Mouse (Mus musculus) adrenal gland, adult 18-20 months (tissue): ENCODE measurements around the gene P4ha2. TPM values are rescaled to one million over a fixed set of nuclear protein-coding genes. Genes with fewer than 3 reads are reported as not detected.

Experiments
- DNase-seq, 2 experiments: peaks; one replicate each; pipeline ENCODE4 v3.0.0; 2021 to 2022; ENCODE audit warnings: low spot score in 2 of 2
- long read RNA-seq, 2 experiments: library from polyadenylated mRNA; stranded (forward); transcript quantifications; one replicate each; pipeline ENCODE4 v2.0.0; 2021
- total RNA-seq, 2 experiments: library from RNA; stranded (reverse); gene quantifications; 1 replicate in 1 of 2; 2 replicates in 1 of 2; pipeline ENCODE4 v1.2.3; 2021

P4ha2 gene
- total RNA-seq: 10 to 100 TPM; 40.8 to 64.8 TPM
- long read RNA-seq, experiment 1, transcript P4ha2-202 (16 exons, 2,263 nt): major isoform, 56 of 102 reads
- long read RNA-seq, experiment 1, transcript P4ha2-201 (16 exons, 2,230 nt): minor isoform, 28 of 102 reads
- long read RNA-seq, experiment 1, partial matches to known transcripts: 9 of 102 reads
- long read RNA-seq, experiment 1, other reads (novel, unspliced or antisense): 9 of 102 reads
- long read RNA-seq, experiment 2, transcript P4ha2-202 (16 exons, 2,263 nt): major isoform, 58 of 122 reads
- long read RNA-seq, experiment 2, transcript P4ha2-201 (16 exons, 2,230 nt): minor isoform, 47 of 122 reads
- long read RNA-seq, experiment 2, partial matches to known transcripts: 11 of 122 reads
- long read RNA-seq, experiment 2, other reads (novel, unspliced or antisense): 6 of 122 reads

DNA sequence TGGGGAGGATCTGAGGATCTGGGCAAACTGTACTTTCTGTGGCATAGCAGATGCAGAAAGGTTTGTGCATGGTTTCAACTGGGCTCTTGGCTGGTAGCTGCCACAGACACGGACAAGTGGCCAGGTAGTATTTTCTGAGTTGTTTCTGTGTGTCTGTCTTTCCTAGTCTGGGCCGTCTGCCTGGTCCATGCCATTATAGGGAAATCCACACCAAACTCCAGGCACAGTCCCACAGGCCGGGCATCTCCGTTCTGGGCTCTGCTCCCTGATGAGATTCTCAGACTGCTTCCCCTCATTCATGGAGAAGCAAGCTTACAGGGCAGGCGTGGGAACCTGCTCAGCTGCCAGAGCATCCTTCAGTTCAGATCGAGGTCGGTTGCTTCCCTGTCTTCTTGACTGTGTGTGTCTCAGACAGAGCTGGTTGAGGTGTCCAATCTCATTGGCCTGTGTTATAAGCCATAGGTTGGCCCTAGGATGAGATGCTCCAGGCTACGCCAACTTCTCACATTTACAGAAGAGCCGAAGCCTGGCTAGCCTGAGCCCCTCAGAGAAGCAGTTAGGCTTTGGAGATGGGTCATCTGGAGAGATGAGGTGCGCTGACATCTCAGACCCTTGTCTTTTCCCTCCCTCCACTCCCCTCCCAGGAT, at the start of gene P4ha2:
TSS of gene P4ha2 (plus strand) at position 51 of the 647 bp plus-strand sequence.
- no peak for DNase-seq

GRCm38 (mm10) chr11:54050205-54050604, 49.7 kb upstream of the P4ha2 start:
- DNase-seq: no peak

DNA sequence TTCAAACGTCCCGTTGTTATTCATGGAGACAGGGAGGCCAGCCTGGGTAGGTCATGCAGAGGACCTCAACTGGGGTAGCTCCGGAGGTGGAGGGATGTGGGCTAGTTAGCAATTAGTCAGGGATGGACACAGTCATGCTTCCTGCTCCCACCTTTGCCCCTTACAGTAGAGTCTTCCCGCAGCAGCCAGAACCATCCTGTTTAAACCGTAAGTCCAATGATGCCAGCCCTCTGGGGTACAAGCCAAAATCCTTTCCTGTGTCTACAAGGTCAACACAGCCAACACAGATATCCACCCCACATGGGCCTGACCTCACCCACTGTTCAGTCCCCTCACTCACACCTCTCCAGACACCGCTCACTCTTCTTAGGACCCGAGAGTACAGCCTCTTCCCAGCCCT, 48.7 kb upstream of the P4ha2 start:
- DNase-seq: no peak

GRCm38 (mm10) chr11:54052128-54052527, 47.8 kb upstream of the P4ha2 start:
- DNase-seq: peak in 1 of 2 experiments; percentile 7

DNA sequence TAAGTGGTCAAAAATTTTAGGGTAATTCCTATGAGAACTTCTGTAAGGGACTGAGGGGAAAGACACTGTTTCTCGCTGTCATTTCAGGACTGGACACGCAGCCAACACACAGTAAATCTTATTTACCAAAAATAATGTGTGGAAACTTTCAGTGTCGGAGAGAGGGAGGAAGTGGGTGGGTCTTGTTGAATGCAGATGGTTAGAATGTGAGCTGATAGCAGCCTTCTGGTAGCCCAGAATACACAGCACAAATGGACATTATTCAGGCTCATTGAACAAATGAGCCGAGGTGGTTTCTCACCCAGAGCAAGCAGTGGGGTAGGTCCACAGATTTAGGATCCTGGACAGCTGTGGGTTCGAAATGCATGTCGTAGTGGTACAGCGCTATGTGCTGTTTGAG, 46.8 kb upstream of the P4ha2 start:
- DNase-seq: no peak

- DNase-seq: peak in 1 of 2 experiments; percentile 20
Observed at GRCm38 (mm10) chr11:54054257-54054656, 45.6 kb upstream of the P4ha2 start.

DNA sequence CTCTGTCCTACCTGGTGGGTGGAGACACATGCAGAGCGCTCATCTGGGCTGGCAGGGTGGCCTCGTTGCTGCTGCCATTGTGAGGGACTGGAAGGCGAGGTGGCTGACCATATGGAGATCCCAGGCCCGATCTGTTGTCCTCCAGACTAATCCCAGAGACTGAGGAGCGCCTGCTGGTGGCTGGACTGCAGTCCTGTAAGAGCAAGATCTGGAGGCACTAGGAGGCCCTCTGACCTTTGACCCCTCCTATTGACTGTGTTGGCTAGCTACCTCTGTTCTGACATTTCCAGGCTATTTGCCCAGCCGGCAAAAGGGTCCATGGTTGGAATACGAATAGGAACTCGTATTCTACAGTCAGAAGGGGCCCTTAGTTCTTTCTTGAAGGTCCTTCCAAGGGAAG, 43.8 kb upstream of the P4ha2 start:
- peak in 1 of 2 experiments; percentile 19 for DNase-seq

- peak in 1 of 2 experiments; percentile 15 for DNase-seq
Observed at GRCm38 (mm10) chr11:54057428-54057827, 42.5 kb upstream of the P4ha2 start.

DNA sequence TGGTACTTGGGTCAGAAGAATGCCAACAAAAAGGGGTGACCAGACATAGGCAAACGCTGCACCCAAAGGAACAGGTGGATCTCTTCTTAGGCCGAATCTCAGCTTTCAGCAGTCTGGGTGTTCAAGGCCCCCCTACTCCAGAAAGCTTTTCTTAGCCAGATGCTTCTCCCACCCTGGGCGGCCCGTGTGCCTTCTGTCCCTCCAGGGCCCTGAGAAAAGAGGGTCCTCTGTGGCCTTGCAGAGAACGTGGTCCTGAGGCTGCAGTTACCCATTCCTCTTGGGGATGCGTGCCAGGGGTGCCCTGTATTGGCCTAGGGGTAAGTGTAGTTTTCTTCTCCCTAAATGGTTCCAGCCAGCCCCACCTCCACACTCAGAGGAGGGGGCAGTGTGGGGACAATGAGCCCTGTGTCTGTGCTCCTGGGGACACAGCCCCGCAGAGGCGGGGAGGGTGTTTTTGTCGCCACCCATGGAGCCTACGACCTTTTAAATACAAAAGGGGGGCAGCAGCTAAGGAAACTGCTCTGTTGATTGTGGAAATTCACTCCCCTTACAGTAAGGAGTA, 41.8 kb upstream of the P4ha2 start:
- DNase-seq: no peak

DNA sequence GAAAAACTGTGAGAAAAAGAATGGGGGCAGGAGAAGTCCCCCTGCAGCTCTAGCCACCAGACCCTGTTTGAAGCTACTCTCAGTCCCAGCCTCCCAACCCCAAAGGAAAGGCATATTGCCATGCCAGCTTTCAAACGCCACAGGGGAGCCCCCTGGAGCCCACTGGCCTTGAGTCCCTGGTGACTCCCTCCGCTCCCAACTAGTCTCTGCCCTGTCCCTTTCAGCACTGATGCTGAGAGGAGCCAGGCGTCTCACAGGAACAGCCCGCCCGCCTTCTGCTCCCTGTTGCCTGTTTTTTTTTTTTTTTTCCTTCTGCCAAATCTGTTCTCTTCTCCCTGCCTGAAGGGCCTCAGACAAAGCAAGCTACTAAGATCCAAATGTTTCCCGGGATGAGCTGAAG, 41.3 kb upstream of the P4ha2 start:
- DNase-seq: no peak

GRCm38 (mm10) chr11:54059526-54059925, 40.4 kb upstream of the P4ha2 start:
- DNase-seq: no peak

DNA sequence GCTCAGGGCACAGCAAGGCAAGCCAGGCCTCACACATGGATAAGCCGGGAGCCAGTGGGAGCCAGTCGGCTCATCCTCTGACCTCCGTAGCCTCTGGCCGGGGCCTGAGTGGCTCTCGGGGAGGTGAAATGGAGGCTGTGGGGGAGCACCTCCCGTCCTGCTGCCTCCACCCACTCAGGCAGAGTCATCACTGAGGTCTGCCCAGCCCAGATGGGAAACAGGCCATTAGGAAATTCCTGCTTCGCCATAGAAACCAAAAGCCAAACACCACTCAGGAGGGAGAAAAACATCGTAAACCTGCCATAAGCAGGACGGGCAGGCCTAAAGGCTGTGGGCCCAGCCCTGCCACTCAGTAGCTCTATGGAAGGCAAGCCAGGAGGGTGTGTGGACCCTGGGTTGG, 39.6 kb upstream of the P4ha2 start:
- DNase-seq: no peak

DNA sequence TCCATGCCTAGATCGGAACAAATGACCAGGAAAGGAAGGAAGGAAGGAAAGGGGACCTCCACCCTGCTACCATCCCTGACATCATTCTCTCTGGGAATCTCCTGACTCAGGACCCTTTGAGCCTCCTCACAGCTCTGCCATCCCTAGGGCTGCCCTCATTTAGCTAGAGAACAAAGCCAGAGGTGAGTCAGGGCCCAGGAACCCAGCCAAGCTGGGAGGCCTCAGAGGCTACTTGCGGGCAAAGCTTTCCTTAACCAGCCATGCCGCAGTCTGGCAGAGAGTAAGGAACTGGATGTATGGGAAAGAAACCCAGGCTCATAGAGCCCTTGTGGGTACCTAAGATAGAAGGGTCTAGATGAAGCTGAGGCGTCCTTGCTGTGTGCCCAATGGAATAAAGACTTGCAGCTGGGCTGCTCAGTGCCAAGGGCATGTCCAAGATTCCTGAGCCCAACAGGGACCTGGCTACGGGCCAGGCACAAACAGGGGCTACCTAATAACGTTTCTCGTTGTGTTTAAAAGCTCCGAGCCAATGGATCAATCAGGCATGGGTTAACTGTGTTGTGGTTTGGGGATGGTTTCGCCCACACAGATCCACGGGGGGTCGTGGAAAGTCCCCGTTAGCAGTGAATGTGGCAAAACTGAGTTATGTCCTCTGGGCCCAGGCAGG, 37.7 kb upstream of the P4ha2 start:
- DNase-seq: peak; percentile 56 to 69

GRCm38 (mm10) chr11:54062753-54063471, 37.0 kb upstream of the P4ha2 start:
- DNase-seq: no peak

DNA sequence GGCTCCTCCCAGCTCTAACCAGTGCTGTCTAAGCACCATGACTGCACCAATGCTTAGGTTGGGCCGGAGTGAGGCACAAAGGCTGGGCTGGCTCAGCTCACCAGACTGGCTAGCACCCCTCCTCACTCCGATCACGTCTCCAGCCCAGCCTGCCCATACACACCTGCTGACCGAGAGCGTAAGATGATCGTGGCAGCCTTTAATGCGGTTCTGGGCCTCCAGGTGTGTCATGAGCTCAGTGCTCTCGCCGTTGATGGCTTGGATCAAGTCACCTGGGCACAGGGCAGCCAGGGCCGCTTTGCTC, 36.5 kb upstream of the P4ha2 start:
- DNase-seq: no peak

DNA sequence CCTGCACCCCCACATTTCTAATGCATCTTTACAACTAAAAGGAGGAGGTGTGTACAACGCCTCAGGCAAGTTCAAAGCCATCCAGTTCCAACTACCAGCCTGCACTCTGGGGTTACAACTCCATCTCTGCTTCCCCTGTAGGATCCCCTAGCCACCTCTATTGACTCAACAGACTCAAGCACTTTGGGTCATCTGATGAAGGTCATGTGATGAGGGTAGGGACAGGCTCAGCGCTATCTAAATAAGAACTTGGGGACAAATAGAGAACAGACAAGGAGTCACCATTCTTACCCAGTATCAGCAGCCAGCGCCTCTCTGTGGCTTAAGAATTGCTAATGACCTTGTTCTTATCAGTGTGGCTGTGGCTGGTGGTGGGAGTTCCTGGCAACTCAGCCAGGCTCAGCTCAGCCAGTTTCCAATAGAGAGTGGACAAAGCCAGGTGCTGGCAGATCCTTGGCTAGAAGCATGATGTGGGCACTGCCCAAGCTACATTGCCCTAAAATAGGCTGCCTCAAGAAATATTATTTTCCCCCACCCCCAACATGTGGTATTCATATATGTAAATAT, 35.4 kb upstream of the P4ha2 start:
- no peak for DNase-seq

- no peak for DNase-seq
Observed at GRCm38 (mm10) chr11:54065106-54065914, 34.6 kb upstream of the P4ha2 start.

DNA sequence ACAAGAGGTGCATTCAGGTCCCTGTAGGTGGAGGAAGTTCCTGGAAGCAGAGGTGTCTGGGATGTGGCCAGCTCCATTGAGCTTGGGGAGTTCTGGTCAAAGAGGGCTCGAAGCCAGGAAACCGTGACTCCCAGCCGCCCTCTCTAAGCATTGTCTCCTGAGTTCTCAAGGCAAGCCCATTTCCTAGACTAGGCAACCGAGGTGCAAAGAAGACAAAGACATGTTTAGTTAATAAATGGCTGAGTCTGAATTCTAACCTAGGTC, 34.0 kb upstream of the P4ha2 start:
- DNase-seq: no peak

DNA sequence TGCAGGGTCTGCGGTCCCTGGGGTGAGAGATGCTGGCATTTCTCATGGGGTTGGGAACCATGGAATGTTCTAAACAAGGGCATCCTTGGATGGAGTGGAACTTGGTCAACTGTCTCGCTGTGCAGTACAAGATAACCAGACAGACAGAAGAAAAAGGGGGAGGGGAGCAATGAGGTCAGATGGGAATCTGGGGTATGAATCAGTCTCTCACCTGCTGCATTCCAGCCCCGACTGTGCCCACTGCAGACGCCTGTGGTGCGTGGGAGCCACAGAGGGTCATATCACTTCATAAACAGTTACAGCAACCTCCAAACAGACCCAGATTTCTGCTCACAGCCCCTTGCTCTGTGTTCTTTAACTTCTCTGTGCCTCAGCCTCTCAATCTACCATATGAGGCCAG, 33.5 kb upstream of the P4ha2 start:
- no peak for DNase-seq

DNA sequence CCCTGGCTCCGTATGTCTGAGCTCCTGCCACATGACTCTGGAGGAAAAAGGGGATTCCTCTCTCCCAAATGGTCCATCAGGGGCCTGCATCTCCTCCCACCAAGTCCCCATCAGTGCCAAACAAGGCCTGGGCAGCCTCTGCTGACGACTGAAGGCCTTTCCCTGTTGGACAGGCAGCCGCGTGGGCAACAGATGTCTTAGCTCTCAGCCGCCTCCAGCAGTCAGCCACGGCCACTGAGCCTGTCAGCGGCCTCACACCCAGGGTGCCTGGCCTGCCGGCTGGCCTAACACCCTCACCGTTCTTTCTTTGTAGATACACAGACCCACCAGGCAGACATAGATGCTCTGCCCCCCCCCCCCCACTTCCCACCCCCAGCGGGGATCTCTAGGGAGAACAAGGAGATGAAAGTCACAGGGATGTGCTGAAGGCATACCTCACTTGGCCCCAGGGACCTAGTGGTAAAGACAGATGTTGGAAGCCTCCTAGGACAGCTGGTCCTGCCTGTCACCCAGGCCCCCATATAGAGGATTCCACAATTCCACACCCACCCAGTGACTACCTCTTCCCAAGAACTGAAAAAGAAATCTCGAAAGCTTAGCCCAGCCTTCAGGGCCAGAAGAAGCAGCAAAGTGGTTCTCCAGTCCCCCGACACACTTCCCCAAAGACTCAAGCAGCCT, 32.4 kb upstream of the P4ha2 start:
- DNase-seq: no peak
